Mouse (Mus musculus) megakaryocyte-erythroid progenitor cell, adult 5-6 weeks (primary cell): ENCODE results near the gene Olfr1299. TPM values are rescaled to one million over a fixed set of nuclear protein-coding genes. Genes with fewer than 3 reads are reported as not detected.

Experiments
- ATAC-seq: replicated peaks from 2 replicates; pipeline ENCODE4 v1.8.0; 2016; ENCODE audit warnings: mild to moderate bottlenecking, inconsistent platforms; ENCODE audit not compliant: severe bottlenecking, poor library complexity, low FRiP score, low TSS enrichment
- total RNA-seq, 2 experiments: library from RNA; stranded (forward) in 1 of 2; stranded (reverse) in 1 of 2; fragments of 200-1000, 215-1000 nt in 1 of 2; fragments of >200 nt in 1 of 2; fragmentation: Nextera tagmentation in 1 of 2; gene quantifications; 2 replicates each; pipeline ENCODE4 v1.2.3; 2014 to 2017

Olfr1299 gene
- total RNA-seq (2014; fragmentation: Nextera tagmentation), result not detected in 2 replicates
- not detected in 2 replicates for total RNA-seq (2017)

- ATAC-seq, result no peak
Measured at GRCm38 (mm10) chr2:111661119-111661518, at the start of gene Olfr1299. Olfr1299 (plus strand) TSS chr2:111661419.

DNA sequence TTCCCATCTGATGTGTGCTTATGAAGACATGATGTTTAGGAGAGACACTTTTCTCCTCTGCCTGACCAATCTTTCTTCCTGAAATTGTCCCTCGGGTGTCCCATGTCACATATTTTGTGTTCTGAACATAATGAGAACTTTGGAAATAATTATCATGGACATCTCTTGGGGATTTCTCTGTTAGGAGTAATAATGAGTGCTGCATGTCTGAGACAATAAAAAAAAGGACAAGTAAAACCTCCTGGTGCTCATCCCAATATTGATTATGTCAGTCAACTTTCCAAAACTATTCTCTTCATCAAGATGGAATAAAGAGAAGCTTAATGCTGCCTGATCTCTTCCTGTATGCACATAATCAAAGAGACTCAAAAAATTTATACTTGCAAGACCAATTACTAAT lies 34.8 kb upstream of the Olfr1299 start, which contains the start of gene Olfr1297:
Gene Olfr1297, minus strand, starts transcription at position 101 of the 400 bp plus-strand sequence.
- ATAC-seq, result no peak

DNA sequence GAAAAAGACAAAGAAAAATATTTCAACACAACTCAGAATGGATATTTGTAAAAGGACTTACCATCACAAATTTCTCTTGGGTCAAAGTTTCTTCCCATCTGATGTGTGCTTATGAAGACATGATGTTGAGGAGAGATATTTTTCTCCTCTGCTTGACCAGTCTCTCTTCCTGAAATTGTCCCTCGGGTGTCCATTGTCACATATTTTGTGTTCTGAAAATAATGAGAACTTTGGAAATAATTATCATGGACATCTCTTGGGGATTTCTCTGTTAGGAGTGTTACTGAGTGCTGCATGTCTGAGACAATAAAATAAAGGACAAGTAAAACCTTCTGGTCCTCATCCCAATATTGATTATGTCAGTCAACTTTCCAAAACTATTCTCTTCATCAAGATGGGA lies 12.1 kb upstream of the Olfr1299 start, which contains the start of gene Olfr1298:
Gene Olfr1298, minus strand, starts transcription at position 101 of the 400 bp plus-strand sequence.
- no peak for ATAC-seq

Other genes with a start within 250 kb of the Olfr1299 start
- not detected in 2 replicates for gene Olfr1286, start 238.3 kb upstream of the Olfr1299 start, total RNA-seq (2014; fragmentation: Nextera tagmentation)
- gene Olfr1286, start 238.3 kb upstream of the Olfr1299 start, total RNA-seq (2017), result not detected in 2 replicates
- gene Olfr1287, start 212.3 kb upstream of the Olfr1299 start, total RNA-seq (2014; fragmentation: Nextera tagmentation), result not detected in 2 replicates
- not detected in 2 replicates for gene Olfr1287, start 212.3 kb upstream of the Olfr1299 start, total RNA-seq (2017)
- gene Olfr1288, start 187.3 kb upstream of the Olfr1299 start, total RNA-seq (2014; fragmentation: Nextera tagmentation), result not detected in 2 replicates
- gene Olfr1288, start 187.3 kb upstream of the Olfr1299 start, total RNA-seq (2017), result not detected in 2 replicates
- gene Olfr1289, start 180.6 kb upstream of the Olfr1299 start, total RNA-seq (2014; fragmentation: Nextera tagmentation), result not detected in 2 replicates
- not detected in 2 replicates for gene Olfr1289, start 180.6 kb upstream of the Olfr1299 start, total RNA-seq (2017)
- gene Olfr1290, start 167.6 kb upstream of the Olfr1299 start, total RNA-seq (2014; fragmentation: Nextera tagmentation), result not detected in 2 replicates
- gene Olfr1290, start 167.6 kb upstream of the Olfr1299 start, total RNA-seq (2017), result not detected in 2 replicates
- gene Olfr1291-ps1, start 164.2 kb upstream of the Olfr1299 start, total RNA-seq (2014; fragmentation: Nextera tagmentation), result not detected in 2 replicates
- gene Olfr1291-ps1, start 164.2 kb upstream of the Olfr1299 start, total RNA-seq (2017), result not detected in 2 replicates
- not detected in 2 replicates for gene Olfr1293-ps, start 136.2 kb upstream of the Olfr1299 start, total RNA-seq (2014; fragmentation: Nextera tagmentation)
- gene Olfr1293-ps, start 136.2 kb upstream of the Olfr1299 start, total RNA-seq (2017), result not detected in 2 replicates
- not detected in 2 replicates for gene Olfr1294, start 121.1 kb upstream of the Olfr1299 start, total RNA-seq (2014; fragmentation: Nextera tagmentation)
- not detected in 2 replicates for gene Olfr1294, start 121.1 kb upstream of the Olfr1299 start, total RNA-seq (2017)
- not detected in 2 replicates for gene Olfr1295, start 91.7 kb upstream of the Olfr1299 start, total RNA-seq (2014; fragmentation: Nextera tagmentation)
- gene Olfr1295, start 91.7 kb upstream of the Olfr1299 start, total RNA-seq (2017), result not detected in 2 replicates
- not detected in 2 replicates for gene Olfr1297, start 34.9 kb upstream of the Olfr1299 start, total RNA-seq (2014; fragmentation: Nextera tagmentation)
- gene Olfr1297, start 34.9 kb upstream of the Olfr1299 start, total RNA-seq (2017), result not detected in 2 replicates
- not detected in 2 replicates for gene Olfr1298, start 12.2 kb upstream of the Olfr1299 start, total RNA-seq (2014; fragmentation: Nextera tagmentation)
- not detected in 2 replicates for gene Olfr1298, start 12.2 kb upstream of the Olfr1299 start, total RNA-seq (2017)
- gene Olfr1301, start 89.6 kb downstream of the Olfr1299 start, total RNA-seq (2014; fragmentation: Nextera tagmentation), result not detected in 2 replicates
- gene Olfr1301, start 89.6 kb downstream of the Olfr1299 start, total RNA-seq (2017), result not detected in 2 replicates
- not detected in 2 replicates for gene Olfr1302, start 116.0 kb downstream of the Olfr1299 start, total RNA-seq (2014; fragmentation: Nextera tagmentation)
- gene Olfr1302, start 116.0 kb downstream of the Olfr1299 start, total RNA-seq (2017), result not detected in 2 replicates
- not detected in 2 replicates for gene Olfr1303, start 158.9 kb downstream of the Olfr1299 start, total RNA-seq (2014; fragmentation: Nextera tagmentation)
- not detected in 2 replicates for gene Olfr1303, start 158.9 kb downstream of the Olfr1299 start, total RNA-seq (2017)
- not detected in 2 replicates for gene Olfr1305, start 215.7 kb downstream of the Olfr1299 start, total RNA-seq (2014; fragmentation: Nextera tagmentation)
- gene Olfr1305, start 215.7 kb downstream of the Olfr1299 start, total RNA-seq (2017), result not detected in 2 replicates